Mouse (Mus musculus) CH12.LX (cell line): ENCODE measurements around the gene Ranbp10. TPM values are rescaled to one million over a fixed set of nuclear protein-coding genes. Genes with fewer than 3 reads are reported as not detected.
"Not testable (repeated sequence)": the region's sequence is repeated elsewhere in the genome, so short reads cannot be mapped to it uniquely, and the experiment has no call there.

Experiments
- DNase-seq: peaks from one replicate; pipeline ENCODE4 v3.0.0-alpha.2; 2013; ENCODE audit errors: extremely low read depth
- H3K27ac ChIP-seq: 2 replicates; pipeline ENCODE4 v1.5.1; 2012; ENCODE audit warnings: low read depth, mild to moderate bottlenecking, control low read depth, moderate library complexity; ENCODE audit not compliant: insufficient read depth
- H3K27me3 ChIP-seq: replicated peaks from 2 replicates; pipeline ENCODE3; 2012; ENCODE audit warnings: inconsistent platforms
- H3K36me3 ChIP-seq, 2 experiments: replicated peaks in 1 of 2; 2 replicates each; pipeline versions ENCODE3 to v1.6.1; 2012; ENCODE audit warnings: inconsistent platforms in 1 of 2, low read length in 1 of 2, mild to moderate bottlenecking in 1 of 2, mixed read lengths in 1 of 2, moderate library complexity in 1 of 2; ENCODE audit not compliant: control insufficient read depth in 1 of 2, insufficient read depth in 1 of 2
- H3K4me1 ChIP-seq, 2 experiments: 2 replicates each; pipeline ENCODE4 v1.6.1; 2012; ENCODE audit warnings: inconsistent platforms in 1 of 2, moderate library complexity in 1 of 2; ENCODE audit not compliant: insufficient read depth in 2 of 2, control insufficient read depth in 1 of 2
- H3K4me2 ChIP-seq: 2 replicates; pipeline ENCODE4 v1.6.1; 2012; ENCODE audit warnings: low read depth, mild to moderate bottlenecking, control low read depth; ENCODE audit not compliant: poor library complexity, insufficient read depth, severe bottlenecking
- H3K4me3 ChIP-seq, 3 experiments: fragments of 150-350 bp in 1 of 3; sonication (generic) in 1 of 3; replicated peaks in 1 of 3; 2 replicates each; pipeline versions ENCODE3 to v1.5.1; 2011 to 2012; ENCODE audit warnings: low read depth in 2 of 3, low read length in 2 of 3, mild to moderate bottlenecking in 2 of 3, moderate library complexity in 2 of 3, control low read depth in 1 of 3, improper control_type of control experiment in 1 of 3, inconsistent platforms in 1 of 3, mixed read lengths in 1 of 3; ENCODE audit not compliant: poor library complexity in 1 of 3
- H3K79me2 ChIP-seq: replicated peaks from 2 replicates; pipeline ENCODE4 v1.6.1; 2012; ENCODE audit warnings: mild to moderate bottlenecking, moderate library complexity; ENCODE audit not compliant: control insufficient read depth, poor library complexity, insufficient read depth, severe bottlenecking; ENCODE audit errors: extremely low read depth
- H3K9ac ChIP-seq: 2 replicates; pipeline ENCODE4 v1.6.1; 2012; ENCODE audit warnings: low read depth, mild to moderate bottlenecking, control low read depth, moderate library complexity; ENCODE audit not compliant: insufficient read depth
- H3K9me3 ChIP-seq: replicated peaks from 2 replicates; pipeline ENCODE3; 2012; ENCODE audit warnings: low read length, inconsistent platforms, mixed read lengths
- CHD1 ChIP-seq: IDR thresholded peaks from 2 replicates; pipeline ENCODE4 v1.6.1; 2012; ENCODE audit warnings: low read depth, low read length, improper control_type of control experiment, inconsistent platforms
- CTCF ChIP-seq, 2 experiments: IDR thresholded peaks in 1 of 2; conservative IDR thresholded peaks in 1 of 2; 2 replicates each; pipeline ENCODE4 v1.5.1; 2011 to 2012; ENCODE audit warnings: low read depth in 2 of 2, low read length in 2 of 2, improper control_type of control experiment in 1 of 2, inconsistent platforms in 1 of 2, mild to moderate bottlenecking in 1 of 2, moderate library complexity in 1 of 2
- E2F4 ChIP-seq: IDR thresholded peaks from 2 replicates; pipeline ENCODE4 v1.6.1; 2011; ENCODE audit warnings: low read depth, low read length, improper control_type of control experiment; ENCODE audit not compliant: insufficient replicate concordance
- ELF1 ChIP-seq: IDR thresholded peaks from 2 replicates; pipeline ENCODE4 v1.6.1; 2014; ENCODE audit warnings: low read depth, mild to moderate bottlenecking, inconsistent platforms, low read length, improper control_type of control experiment
- IRF4 ChIP-seq: IDR thresholded peaks from 2 replicates; pipeline ENCODE4 v1.6.1; 2014; ENCODE audit warnings: low read depth, mild to moderate bottlenecking, inconsistent platforms, low read length, improper control_type of control experiment
- JUN ChIP-seq: IDR thresholded peaks from 2 replicates; pipeline ENCODE4 v1.6.1; 2011; ENCODE audit warnings: low read depth, mild to moderate bottlenecking, low read length, improper control_type of control experiment, moderate library complexity; ENCODE audit not compliant: insufficient read depth
- KAT2A ChIP-seq: IDR thresholded peaks from 2 replicates; pipeline ENCODE4 v1.6.1; 2012; ENCODE audit warnings: low read length, improper control_type of control experiment, inconsistent platforms; ENCODE audit not compliant: insufficient replicate concordance
- MAZ ChIP-seq: IDR thresholded peaks from 2 replicates; pipeline ENCODE4 v1.6.1; 2012; ENCODE audit warnings: low read depth, mild to moderate bottlenecking, inconsistent platforms, low read length, improper control_type of control experiment, moderate library complexity
- NRF1 ChIP-seq: IDR thresholded peaks from 2 replicates; pipeline ENCODE4 v1.6.1; 2014; ENCODE audit warnings: low read depth, mild to moderate bottlenecking, inconsistent platforms, low read length, improper control_type of control experiment, moderate library complexity
- PAX5 ChIP-seq: IDR thresholded peaks from 2 replicates; pipeline ENCODE4 v1.6.1; 2012; ENCODE audit warnings: low read length, inconsistent platforms, mixed read lengths
- POLR2A ChIP-seq: IDR thresholded peaks from 2 replicates; pipeline ENCODE4 v1.6.1; 2011; ENCODE audit warnings: low read depth, mild to moderate bottlenecking, improper control_type of control experiment, low read length
- RAD21 ChIP-seq: IDR thresholded peaks from 2 replicates; pipeline ENCODE4 v1.6.1; 2011; ENCODE audit warnings: low read depth, mild to moderate bottlenecking, low read length, improper control_type of control experiment, moderate library complexity
- SMC3 ChIP-seq: IDR thresholded peaks from 2 replicates; pipeline ENCODE4 v1.6.1; 2011; ENCODE audit warnings: low read depth, low read length, improper control_type of control experiment
- TBP ChIP-seq: conservative IDR thresholded peaks from 2 replicates; pipeline ENCODE4 v1.6.1; 2011; ENCODE audit warnings: low read depth, low read length, improper control_type of control experiment
- UBTF ChIP-seq: IDR thresholded peaks from 2 replicates; pipeline ENCODE4 v1.6.1; 2012; ENCODE audit warnings: low read depth, mild to moderate bottlenecking, inconsistent platforms, low read length, improper control_type of control experiment, moderate library complexity
- USF1 ChIP-seq: IDR thresholded peaks from 2 replicates; pipeline ENCODE4 v1.6.1; 2014; ENCODE audit warnings: low read depth, mild to moderate bottlenecking, inconsistent platforms, low read length, improper control_type of control experiment
- ZKSCAN1 ChIP-seq: IDR thresholded peaks from 2 replicates; pipeline ENCODE4 v1.6.1; 2012; ENCODE audit warnings: low read depth, inconsistent platforms, low read length, improper control_type of control experiment, borderline replicate concordance
- ZNF384 ChIP-seq: IDR thresholded peaks from 2 replicates; pipeline ENCODE4 v1.6.1; 2012; ENCODE audit warnings: low read depth, low read length, improper control_type of control experiment, inconsistent platforms
- dilution Hi-C: fragments of 300-500 bp; cut with MboI; formaldehyde crosslinking; loops from 2 replicates; pipeline ENCODE4 v1.14.3; 2020; ENCODE audit warnings: low sequenced_read_pairs; ENCODE audit not compliant: extremely low pct_unique_long_range_greater_than_20kb, extremely low pct_ligation_motif_present
- in situ Hi-C: fragments of 300-500 bp; cut with MboI; formaldehyde crosslinking; loops from 3 replicates; pipeline ENCODE4 v1.14.3; 2019; ENCODE audit warnings: low sequenced_read_pairs, low pct_ligation_motif_present, low pct_unique_long_range_greater_than_20kb, mixed read lengths
- polyA plus RNA-seq: library from polyadenylated mRNA; unstranded; fragments of >175 nt; gene quantifications from 2 replicates; pipeline ENCODE4 v1.2.1, GENCODE M21; 2012; ENCODE audit warnings: low read depth; ENCODE audit not compliant: insufficient read length
- total RNA-seq, 2 experiments: library from RNA; depleted of rRNA; stranded (reverse); fragments of 300-350 nt in 1 of 2; fragments of >200 nt in 1 of 2; gene quantifications; 2 replicates each; pipeline ENCODE4 v1.2.3; 2012 to 2014

The Ranbp10 gene
- total and polyA plus RNA-seq, 3 experiments, result 7.4 to 15.8 (median 8.7) TPM

GRCm38 (mm10) chr8:105839209-105839608, 12.1 kb upstream of the Ranbp10 start:
- in situ Hi-C loops, result no loop called here
- H3K4me2 ChIP-seq, result no peak overlapping the region
- no peaks in the 10 kb centered on the region for H3K79me2 ChIP-seq
- H3K9me3 ChIP-seq, result peaks cover 9% of the 10 kb centered on the region
- peaks cover 5 to 20% of the 10 kb centered on the region in 2 experiments; a peak in 2 of 4 replicates for H3K4me1 ChIP-seq
- dilution Hi-C loops, result no loop called here
- peaks cover 7 to 33% of the 10 kb centered on the region in 2 experiments for H3K36me3 ChIP-seq
- no peak for DNase-seq
- TF ChIP-seq NRF1, result no peak
- no peak for TF ChIP-seq ZNF384
- no peak for TF ChIP-seq ZKSCAN1
- TF ChIP-seq JUN, result no peak
- no peak overlapping the region for H3K27ac ChIP-seq
- no peak overlapping the region for H3K9ac ChIP-seq
- H3K27me3 ChIP-seq, result no peaks in the 10 kb centered on the region
- H3K4me3 ChIP-seq, result no peak overlapping the region

DNA sequence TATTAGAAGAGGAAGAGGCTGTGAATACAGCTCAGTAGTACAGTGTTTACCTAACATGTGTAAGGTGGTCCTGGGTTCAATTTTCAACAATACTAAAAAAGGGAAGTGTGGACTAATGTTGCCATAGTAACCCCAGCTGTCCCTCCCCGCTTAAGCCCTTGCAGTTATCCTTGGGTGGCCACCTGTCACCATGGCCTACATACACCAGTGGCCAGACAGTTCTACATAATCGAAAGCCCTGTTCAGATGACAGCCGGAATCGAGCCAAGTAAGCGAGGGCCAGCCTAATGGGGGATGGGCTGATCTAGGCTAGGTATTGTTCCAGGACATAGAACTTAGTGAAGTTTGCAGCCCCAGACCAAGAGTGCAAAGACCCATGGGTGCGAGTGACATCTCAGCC, 9.8 kb upstream of the Ranbp10 start:
- H3K4me1 ChIP-seq, result peaks cover 5 to 20% of the 10 kb centered on the region in 2 experiments; a peak in 2 of 4 replicates
- dilution Hi-C loops, result no loop called here
- no peaks in the 10 kb centered on the region for H3K79me2 ChIP-seq
- no peak overlapping the region for H3K27ac ChIP-seq
- H3K36me3 ChIP-seq, result peaks cover 0 to 19% of the 10 kb centered on the region in 2 experiments
- TF ChIP-seq CTCF (conservative IDR thresholded peaks at IDR 0.05 in 1 of 2, IDR thresholded peaks at IDR 0.05 in 1 of 2; ENCODE audit: low read depth in 2 of 2, low read length in 2 of 2) (no peak), IRF4 (no peak), USF1 (no peak), TBP (no peak), CHD1 (no peak), MAZ (no peak), KAT2A (no peak)
- H3K9me3 ChIP-seq, result peaks cover 11% of the 10 kb centered on the region
- no peak overlapping the region for H3K9ac ChIP-seq
- in situ Hi-C loops, result no loop called here
- DNase-seq, result no peak
- no peak overlapping the region for H3K4me2 ChIP-seq
- H3K4me3 ChIP-seq, result no peak overlapping the region
- H3K27me3 ChIP-seq, result peaks cover 5% of the 10 kb centered on the region

GRCm38 (mm10) chr8:105835318-105835717, 8.2 kb upstream of the Ranbp10 start:
- Histone ChIP-seq H3K9ac (peak overlapping the region; percentile 35; the same call in 1 of the 2 replicates), H3K79me2 (no peaks in the 10 kb centered on the region), H3K9me3 (peaks cover 2% of the 10 kb centered on the region), H3K4me3 (no peak overlapping the region), H3K27me3 (peaks cover 5% of the 10 kb centered on the region), H3K27ac (no peak overlapping the region), H3K4me2 (peak overlapping the region; percentile 30; the same call in 1 of the 2 replicates), H3K4me1 (peaks cover 5 to 20% of the 10 kb centered on the region in 2 experiments; a peak in 2 of 4 replicates), H3K36me3 (peaks cover 0 to 4% of the 10 kb centered on the region in 2 experiments)
- in situ Hi-C loops (no loop called here), dilution Hi-C loops (no loop called here)
- TF ChIP-seq POLR2A (no peak; the same call in 1 of the 2 replicates), PAX5 (no peak), ZNF384 (peak; percentile 64), JUN (no peak), E2F4 (no peak), MAZ (0 out of 2 replicates have a peak, but pooled peaks have one; percentile 16), UBTF (no peak), CTCF (conservative IDR thresholded peaks at IDR 0.05 in 1 of 2, IDR thresholded peaks at IDR 0.05 in 1 of 2; ENCODE audit: low read depth in 2 of 2, low read length in 2 of 2) (peak; percentile 37 to 79; a peak in 3 of 4 replicates), RAD21 (peak; percentile 61), ELF1 (peak; percentile 94), SMC3 (peak; percentile 63)
- peak; percentile 84 for DNase-seq

DNA sequence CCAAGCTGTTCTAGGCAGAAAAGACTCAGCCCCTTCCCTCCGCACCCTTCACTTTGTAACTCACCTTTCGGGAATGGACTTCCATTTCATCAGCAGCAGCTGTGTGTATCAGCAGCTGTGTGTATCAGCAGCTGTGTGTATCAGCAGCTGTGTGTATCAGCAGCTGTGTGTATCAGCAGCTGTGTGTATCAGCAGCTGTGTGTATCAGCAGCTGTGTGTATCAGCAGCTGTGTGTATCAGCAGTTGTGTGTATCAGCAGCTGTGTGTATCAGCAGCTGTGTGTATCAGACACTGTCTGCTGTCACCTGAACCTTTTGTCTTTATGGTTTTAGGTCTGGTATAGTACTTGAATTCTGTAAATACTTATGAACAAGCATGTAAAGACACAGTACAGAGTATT, 6.6 kb upstream of the Ranbp10 start:
- H3K4me2 ChIP-seq, H3K27ac ChIP-seq, H3K79me2 ChIP-seq, H3K9ac ChIP-seq, H3K36me3 ChIP-seq, in situ Hi-C loops, H3K9me3 ChIP-seq, H3K27me3 ChIP-seq, DNase-seq, H3K4me3 ChIP-seq, dilution Hi-C loops: not testable (repeated sequence)
- H3K4me1 ChIP-seq, result peaks cover 5 to 20% of the 10 kb centered on the region in 2 experiments; a peak in 2 of 4 replicates
